Comparison of ENCODE assay signal across 18 mouse cellular contexts in the genomic region with DNA sequence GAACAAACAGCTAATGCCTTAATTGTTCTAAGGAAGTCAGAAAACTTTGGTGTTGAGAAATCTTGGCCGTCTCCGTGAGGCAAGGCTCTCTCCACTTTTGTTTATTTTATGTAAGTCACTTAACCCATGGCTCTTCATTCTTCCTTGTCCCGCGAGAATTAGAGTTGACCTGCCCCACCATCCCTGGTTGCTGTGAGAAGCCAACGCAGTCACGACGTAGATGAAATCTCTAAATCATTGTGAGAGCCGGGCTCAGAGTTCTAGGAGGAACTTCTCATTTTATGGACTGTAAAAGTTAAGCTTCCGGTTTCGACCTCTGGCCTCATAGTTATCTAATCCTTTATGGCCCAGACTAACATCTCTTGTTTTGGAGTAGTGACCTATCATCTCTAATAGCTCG.
A peak's percentile ranks its signal among the peaks of the same experiment; 100 is the strongest.
DNase-seq lines count a peak whose midpoint lies in the region; ATAC-seq lines count a peak whose summit lies in the region.
"Had no signal": no experiment of that assay in that cellular context is flagged by ENCODE, and none has a peak within 500 bp of the region (broad histone marks: within the 10 kb centered on the region; RNA-seq: fewer than 3 reads in every experiment).

No protein-coding gene starts in this region.

- no peak for ATAC-seq in activated CD4-positive, CD25-positive, alpha-beta regulatory T cell, adult 4 months
- ATAC-seq: CD4-positive, CD25-positive, alpha-beta regulatory T cell, adult 4 months; forebrain, postnatal 0 days; midbrain, embryonic 15.5 days had no signal

- intact Hi-C loops in heart, postnatal 10 days (cut with DNase I) = no loop called here

- DNase-seq in heart, adult 11 months = peak; percentile 76
- DNase-seq in heart, postnatal 10 days = no peak
- peak; percentile 51 for DNase-seq in R1 (ENCODE audit: low read depth, low spot score)
- peak; percentile 17 to 66 for DNase-seq in kidney, adult 8-10 months
- DNase-seq in kidney, postnatal 10 days = peak; percentile 69
- no peak for DNase-seq in urinary bladder, postnatal 4 days (ENCODE audit: low spot score in 2 of 2)
- no peak for DNase-seq in thymus, postnatal 4 days
- DNase-seq: adrenal gland, adult 2 months; cerebellum, adult 2 months; cerebellum, postnatal 25 days; forebrain, postnatal 0 days; gastrocnemius, postnatal 25 days; heart, postnatal 36 days; liver; thymus, postnatal 14 days had no signal

Comparison
In these comparisons a context has a peak if more than half of its experiments do, and no peak if none do; other contexts are left out.
1. DNase-seq: peak in heart, adult 11 months (single experiment), R1 (single experiment), kidney, adult 8-10 months (2 of 2) and kidney, postnatal 10 days (single experiment); none in heart, postnatal 10 days (0 of 2), urinary bladder, postnatal 4 days (0 of 2) and thymus, postnatal 4 days (single experiment).